Mouse (Mus musculus) testis, postnatal 10 days (tissue): ENCODE measurements around the gene Sema6b.
"Not testable (repeated sequence)": the region's sequence is repeated elsewhere in the genome, so short reads cannot be mapped to it uniquely, and the experiment has no call there.

Source experiments
- DNase-seq: peaks from one replicate; pipeline ENCODE4 v3.0.0; 2021; ENCODE audit warnings: low spot score

The Sema6b gene

DNA sequence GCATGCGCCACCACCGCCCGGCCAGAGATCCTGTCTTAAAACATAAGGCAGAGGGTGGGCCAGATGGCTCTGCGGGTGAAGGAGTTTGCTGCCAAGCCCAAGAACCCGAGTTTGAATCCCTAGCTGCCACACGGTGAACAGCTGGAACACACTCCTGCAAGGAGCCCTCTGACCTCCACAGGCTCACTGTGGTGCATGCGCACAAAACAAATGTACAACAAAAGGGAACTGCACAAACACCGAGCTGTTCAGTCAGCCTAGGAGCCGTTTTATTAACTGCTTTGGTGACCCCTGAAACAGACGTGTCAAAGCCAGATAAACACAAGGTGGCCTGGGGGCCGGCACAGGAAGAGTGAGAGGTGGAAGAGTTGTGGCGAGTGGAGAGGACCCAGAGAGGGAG, 20.7 kb downstream of the Sema6b start:
- DNase-seq, result no peak

DNA sequence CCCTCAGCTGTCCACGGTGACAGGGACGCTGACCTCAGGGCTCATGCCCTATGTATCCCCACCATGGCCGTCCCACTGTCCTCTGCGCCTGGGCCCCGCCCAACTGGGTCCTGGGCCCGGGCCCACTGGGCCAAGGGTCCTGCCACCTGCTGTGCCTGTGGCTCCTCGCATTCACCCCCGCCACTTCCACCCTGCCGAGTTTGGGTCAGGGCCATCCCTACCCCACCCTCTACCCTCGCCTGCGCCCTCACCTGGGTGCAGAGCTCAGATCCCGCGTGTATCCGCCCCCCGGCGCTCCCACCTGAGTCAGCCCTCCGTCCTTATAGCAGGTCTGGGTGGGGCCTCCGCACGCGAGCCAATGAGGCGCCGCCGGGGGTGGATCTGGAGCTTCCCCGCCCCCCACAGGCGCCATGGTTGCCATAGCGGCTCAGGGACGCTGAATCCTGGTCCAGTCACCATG, 22.9 kb downstream of the Sema6b start, which contains the start of gene Plin5:
Gene Plin5, minus strand, starts transcription at position 346 of the 460 bp plus-strand sequence.
- DNase-seq, result peak; percentile 83

DNA sequence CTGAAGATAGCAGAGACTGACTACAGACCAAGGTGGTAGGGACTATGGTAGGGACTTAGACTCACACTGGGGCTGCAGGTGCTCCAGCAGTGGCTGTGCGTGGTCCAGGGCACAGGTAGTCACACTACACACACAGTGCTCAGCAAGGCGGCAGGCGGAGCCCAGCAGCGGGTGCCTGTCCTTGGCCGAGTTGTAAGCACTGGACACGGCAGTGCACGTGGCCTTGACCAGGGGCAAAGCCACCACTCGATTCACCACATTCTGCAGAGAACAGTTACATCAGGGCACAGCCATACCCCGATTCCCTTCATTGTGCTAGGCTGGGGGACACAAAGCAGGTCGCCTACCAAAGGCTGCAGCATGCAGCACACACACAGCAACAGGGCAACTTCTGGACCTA, 23.9 kb downstream of the Sema6b start:
- DNase-seq, result no peak

- no peak for DNase-seq
These were observed 27.4 kb downstream of the Sema6b start for GRCm38 (mm10) chr17:56112743-56113142.

GRCm38 (mm10) chr17:56111864-56112263, 28.3 kb downstream of the Sema6b start:
- peak; percentile 77 for DNase-seq

- no peak for DNase-seq
These were observed 29.1 kb downstream of the Sema6b start for GRCm38 (mm10) chr17:56111021-56111420.

DNA sequence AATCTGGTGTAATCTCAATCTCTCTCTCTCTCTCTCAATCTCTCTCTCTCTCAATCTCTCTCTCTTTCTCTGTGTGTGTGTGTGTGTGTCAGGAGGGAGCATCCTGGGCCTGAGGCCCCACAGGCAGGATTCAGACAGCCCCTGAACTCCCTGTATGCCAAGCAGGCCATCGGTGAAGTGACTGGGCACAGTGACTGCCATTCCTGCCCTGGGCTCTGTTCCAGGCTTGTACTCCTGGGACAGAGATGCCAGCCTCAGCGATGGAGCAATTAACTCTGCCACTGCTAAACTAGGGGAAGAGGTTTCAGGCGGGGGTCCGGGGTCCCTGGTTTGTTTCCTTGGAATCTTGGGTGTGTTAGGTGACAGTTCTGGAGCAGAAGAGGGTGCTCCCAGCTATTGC, 29.6 kb downstream of the Sema6b start:
- DNase-seq, result no peak

DNA sequence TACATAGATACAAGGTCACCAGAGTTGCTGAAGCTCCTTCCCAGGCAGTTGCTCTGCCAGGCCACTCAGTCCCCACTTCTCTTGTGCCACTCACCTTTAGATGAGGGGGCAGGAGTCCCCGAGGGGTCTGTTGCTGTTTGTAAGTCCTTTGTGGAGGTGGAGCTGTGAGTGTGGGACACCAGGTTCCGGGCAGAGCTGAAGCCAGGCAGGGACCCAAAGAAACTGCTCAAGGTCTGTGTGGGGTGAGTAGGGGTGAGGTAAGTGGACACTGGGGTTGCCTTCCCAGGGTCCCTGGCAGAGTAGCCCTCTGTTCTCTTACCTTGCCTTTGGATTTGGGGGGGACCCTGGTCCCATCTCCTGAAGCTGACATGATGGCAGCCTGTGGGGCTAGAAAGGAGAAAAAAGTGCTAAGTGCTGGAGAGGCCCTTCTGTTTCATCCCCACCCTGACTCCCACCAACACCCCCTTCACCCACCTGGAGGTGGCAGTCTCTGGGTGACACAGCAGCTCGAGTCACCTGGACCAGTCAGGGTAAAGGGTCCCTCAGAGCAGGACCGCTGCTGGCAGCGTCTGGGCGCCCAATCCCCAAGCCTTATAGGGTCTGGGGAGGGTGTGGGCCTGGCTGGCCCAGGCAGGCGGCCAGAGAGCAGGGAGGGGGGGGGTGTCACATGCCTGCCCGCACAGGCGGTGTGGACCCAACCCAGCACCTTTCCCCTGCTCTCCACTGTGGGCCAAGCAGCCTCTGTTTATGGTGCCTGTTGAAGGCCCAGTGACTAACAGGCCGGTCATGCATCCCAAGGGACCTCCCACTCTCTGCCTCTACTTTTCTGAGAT, 30.7 kb downstream of the Sema6b start, which contains the start of gene Plin4:
Gene Plin4, minus strand, starts transcription at position 585 of the 833 bp plus-strand sequence.
- DNase-seq, result no peak

GRCm38 (mm10) chr17:56108334-56109044, 31.7 kb downstream of the Sema6b start:
- DNase-seq, result no peak

DNA sequence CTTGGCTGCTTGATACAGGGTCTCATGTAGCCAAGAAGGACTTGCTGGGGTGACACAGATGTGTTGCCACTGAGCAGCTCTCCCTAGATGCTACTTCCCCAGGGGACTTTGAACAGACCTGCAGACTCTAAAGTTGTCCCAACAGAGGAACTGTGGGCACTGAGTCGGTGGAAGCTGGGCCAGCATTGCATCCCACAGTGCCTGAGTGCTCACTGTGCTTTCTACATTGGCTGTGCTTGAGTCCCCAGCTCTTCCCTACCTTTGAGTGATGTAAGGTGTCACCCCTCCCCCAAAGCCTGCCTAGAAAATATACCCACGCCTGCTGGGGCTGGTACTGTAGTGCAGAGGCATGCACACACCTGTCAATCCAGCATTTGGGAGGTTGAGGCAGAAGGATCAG, 32.4 kb downstream of the Sema6b start:
- no peak for DNase-seq

GRCm38 (mm10) chr17:56106981-56107380, 33.2 kb downstream of the Sema6b start:
- DNase-seq, result no peak

GRCm38 (mm10) chr17:56106436-56106835, 33.7 kb downstream of the Sema6b start:
- DNase-seq, result not testable (repeated sequence)

DNA sequence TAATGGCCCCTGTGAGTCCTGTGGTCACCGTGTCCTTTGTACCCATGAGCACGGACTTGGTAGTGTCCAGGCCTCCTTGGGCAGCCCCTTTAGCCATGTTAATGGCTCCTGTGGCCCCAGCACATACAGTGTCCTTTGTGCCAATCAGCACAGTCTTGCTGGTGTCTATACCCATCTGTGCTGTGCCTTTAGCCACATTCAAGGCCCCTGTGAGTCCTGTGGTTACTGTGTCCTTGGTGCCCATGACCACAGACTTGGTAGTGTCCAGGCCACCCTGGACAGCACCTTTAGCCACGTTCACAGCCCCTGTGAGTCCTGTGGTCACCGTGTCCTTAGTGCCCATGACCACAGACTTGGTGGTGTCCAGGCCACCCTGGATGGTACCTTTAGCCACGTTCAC, 35.3 kb downstream of the Sema6b start:
- DNase-seq, result not testable (repeated sequence)

DNA sequence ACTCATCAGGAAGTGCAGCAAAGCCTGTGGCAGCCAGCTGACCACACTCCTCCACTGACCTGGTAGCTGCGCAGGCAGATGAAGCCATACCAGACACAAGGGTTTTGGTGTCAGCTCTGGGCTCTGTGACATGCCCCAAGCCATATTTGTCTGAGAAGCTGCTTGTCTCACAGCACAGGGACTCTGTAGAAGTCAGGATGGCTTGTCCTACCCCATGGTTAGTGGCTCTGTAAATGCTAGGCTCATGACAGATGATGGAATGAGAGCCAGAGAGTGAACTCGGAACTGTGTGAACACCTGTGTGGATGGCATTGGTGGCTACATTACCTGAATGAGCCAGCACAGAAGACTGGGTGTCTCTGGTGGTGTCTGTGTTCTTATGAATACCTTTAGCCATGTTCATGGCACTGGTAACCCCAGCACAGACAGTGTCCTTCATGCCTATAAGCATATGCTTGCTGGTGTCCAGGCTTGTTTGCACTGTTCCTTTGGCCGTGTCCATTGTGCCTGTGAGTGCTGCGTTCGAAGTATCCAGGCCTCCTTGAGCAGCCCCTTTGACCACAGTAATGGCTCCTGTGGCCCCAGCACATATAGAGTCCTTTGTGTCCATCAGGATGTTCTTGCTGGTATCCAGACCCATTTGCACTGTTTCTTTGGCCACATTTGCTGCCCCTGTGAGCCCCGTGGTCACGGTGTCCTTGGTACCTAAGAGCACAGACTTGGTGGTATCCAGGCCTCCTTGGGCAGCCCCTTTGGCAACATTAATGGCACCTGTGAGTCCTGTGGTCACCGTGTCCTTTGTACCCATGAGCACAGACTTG, 36.5 kb downstream of the Sema6b start:
- DNase-seq, result no peak

DNA sequence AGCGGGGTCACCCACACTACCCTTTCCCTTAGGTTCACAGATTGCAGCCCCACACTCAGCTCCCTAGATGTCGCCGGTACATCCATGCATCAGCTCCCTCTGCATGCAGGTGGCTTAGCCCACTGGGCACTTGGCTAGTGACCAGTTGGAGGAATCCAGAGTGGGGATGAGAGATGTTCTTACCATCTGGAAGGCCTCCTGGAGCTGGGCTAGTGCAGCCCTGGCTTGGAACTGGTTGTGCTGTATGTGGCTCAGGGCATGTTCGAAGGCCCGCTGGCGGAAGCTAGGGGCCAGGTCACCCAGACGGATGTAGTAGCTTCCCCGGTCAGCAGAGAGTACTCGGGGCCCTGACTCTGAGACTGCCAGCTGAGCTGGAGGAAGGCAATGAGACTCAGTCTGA, 37.2 kb downstream of the Sema6b start:
- no peak for DNase-seq

GRCm38 (mm10) chr17:56102158-56102557, 38.0 kb downstream of the Sema6b start:
- no peak for DNase-seq

- no peak for DNase-seq
These were observed 39.3 kb downstream of the Sema6b start for GRCm38 (mm10) chr17:56100811-56101210.

DNA sequence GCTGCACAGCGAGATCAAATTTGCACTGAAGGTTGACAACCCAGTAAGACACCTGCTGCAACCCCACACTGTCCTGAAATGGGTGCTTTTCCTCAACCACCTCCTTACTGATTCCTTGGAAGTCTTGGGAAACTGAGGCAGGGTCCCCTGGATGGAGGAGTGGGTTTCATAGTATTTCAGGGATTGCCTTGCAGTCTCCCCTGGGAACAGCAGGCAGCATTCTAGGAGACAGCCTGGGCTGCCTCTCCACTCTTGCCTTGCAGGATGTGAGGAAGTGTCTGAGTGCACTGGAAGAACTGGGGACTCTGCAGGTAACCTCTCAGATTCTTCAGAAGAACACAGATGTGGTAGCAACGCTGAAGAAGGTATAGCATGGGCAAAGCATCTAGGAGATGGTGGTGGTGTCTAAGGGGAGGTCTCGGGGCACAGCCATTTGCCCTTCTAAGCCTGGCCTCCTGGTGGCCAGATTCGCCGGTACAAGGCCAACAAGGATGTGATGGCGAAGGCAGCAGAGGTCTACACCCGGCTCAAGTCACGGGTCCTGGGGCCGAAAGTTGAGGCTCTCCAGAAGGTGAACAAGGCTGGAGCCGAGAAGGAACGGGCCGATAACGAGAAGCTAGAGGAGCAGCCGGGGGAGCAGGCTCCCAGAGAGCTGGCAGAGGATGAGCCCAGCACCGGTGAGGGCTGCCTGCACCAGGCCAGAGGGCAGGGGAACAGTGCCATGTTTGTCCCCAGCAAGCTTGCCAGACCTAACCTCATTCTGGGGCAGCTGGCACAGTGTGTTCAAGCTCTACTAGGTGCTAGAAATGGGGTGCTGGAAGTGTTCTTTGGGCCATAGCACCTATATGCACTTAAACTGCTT, 41.2 kb downstream of the Sema6b start:
- no peak for DNase-seq

DNA sequence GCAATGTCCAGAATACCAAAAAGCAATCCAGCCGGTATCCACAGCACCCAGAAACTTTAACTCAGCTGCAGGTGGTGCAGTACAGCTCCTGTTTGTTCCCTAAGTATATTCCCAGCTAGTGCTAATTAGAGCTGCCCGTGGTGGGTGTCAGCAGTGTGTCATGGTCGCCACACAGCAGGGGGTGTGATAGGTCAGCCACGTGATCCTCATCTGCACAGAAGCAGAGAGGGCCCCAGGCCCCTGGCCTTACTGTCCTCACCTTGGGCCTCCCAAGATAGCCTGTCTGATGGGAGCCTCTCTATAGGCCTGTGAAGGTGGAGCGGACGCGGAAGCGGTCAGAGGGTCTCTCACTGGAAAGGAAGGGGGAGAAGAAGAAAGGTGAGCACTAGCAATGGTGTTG, 42.0 kb downstream of the Sema6b start:
- no peak for DNase-seq

- no peak for DNase-seq
These were observed 43.3 kb downstream of the Sema6b start for GRCm38 (mm10) chr17:56096883-56097282.

GRCm38 (mm10) chr17:56092794-56093193, 47.3 kb downstream of the Sema6b start:
- no peak for DNase-seq
